Mouse (Mus musculus) heart, embryonic 16.5 days (tissue): Measurements from ENCODE around the gene Ambra1. TPM values are rescaled to one million over a fixed set of nuclear protein-coding genes. Genes with fewer than 3 reads are reported as not detected.

ENCODE experiments used
- ATAC-seq: fragments of 200-750 bp; cut with Nextera tagmentation; replicated peaks from 2 replicates; pipeline ENCODE4 v1.8.0; 2017; ENCODE audit warnings: moderate number of reproducible peaks; ENCODE audit not compliant: insufficient read depth, low FRiP score; ENCODE audit errors: extremely low read depth
- H3K27ac ChIP-seq: fragments of 300-500 bp; sonication (generic); 2 replicates; pipeline ENCODE4 v1.5.1; 2014; ENCODE audit warnings: mild to moderate bottlenecking, low read length, control low read depth, moderate library complexity
- H3K27me3 ChIP-seq: fragments of 300-500 bp; sonication (generic); 2 replicates; pipeline ENCODE4 v1.6.1; 2014; ENCODE audit warnings: low read length, mixed read lengths; ENCODE audit not compliant: control insufficient read depth, insufficient read depth
- H3K36me3 ChIP-seq: fragments of 300-500 bp; sonication (generic); 2 replicates; pipeline ENCODE4 v1.6.1; 2014; ENCODE audit not compliant: control insufficient read depth, insufficient read depth
- H3K4me1 ChIP-seq: fragments of 300-500 bp; sonication (generic); 2 replicates; pipeline ENCODE4 v1.6.1; 2014; ENCODE audit warnings: low read length, mixed read lengths; ENCODE audit not compliant: control insufficient read depth, insufficient read depth
- H3K4me2 ChIP-seq: fragments of 300-500 bp; sonication (generic); 2 replicates; pipeline ENCODE4 v1.6.1; 2014; ENCODE audit warnings: low read depth, mild to moderate bottlenecking, control low read depth, low read length
- H3K4me3 ChIP-seq: fragments of 300-500 bp; sonication (generic); 2 replicates; pipeline ENCODE4 v1.5.1; 2014; ENCODE audit warnings: mild to moderate bottlenecking, control low read depth, low read length
- H3K9ac ChIP-seq: fragments of 300-500 bp; sonication (generic); 2 replicates; pipeline ENCODE4 v1.6.1; 2014; ENCODE audit warnings: low read length, control low read depth
- H3K9me3 ChIP-seq: fragments of 300-500 bp; sonication (generic); replicated peaks from 2 replicates; pipeline ENCODE4 v1.6.1; 2016; ENCODE audit warnings: low read length; ENCODE audit not compliant: control insufficient read depth
- WGBS: fragments of 180-500 bp; shearing (Covaris S2); extraction: QIAGEN DNeasy Blood & Tissue Kit; methylation state at CpG from one replicate; pipeline ENCODE4 v1.1.7; 2014; 5-methylcytosine and 5-hydroxymethylcytosine counted together
- polyA plus RNA-seq: library from polyadenylated mRNA; unstranded; fragments of >200 nt; fragmentation: Nextera tagmentation; extraction: Ambion mirVana; gene quantifications from 2 replicates; pipeline ENCODE4 v1.2.1, GENCODE M21; 2015

Ambra1 gene
- polyA plus RNA-seq, 1 experiment from 2014 or later = 11.3 TPM

- ATAC-seq = no peak
- H3K27me3 ChIP-seq = no peaks in the 10 kb centered on the region
- H3K9me3 ChIP-seq = no peaks in the 10 kb centered on the region
- H3K36me3 ChIP-seq = peaks cover 21% of the 10 kb centered on the region
- H3K4me2 ChIP-seq = no peak overlapping the region
- H3K9ac ChIP-seq = no peak overlapping the region
- H3K4me1 ChIP-seq = peaks cover 4% of the 10 kb centered on the region
- H3K4me3 ChIP-seq = no peak overlapping the region
- H3K27ac ChIP-seq = no peak overlapping the region
- WGBS = 86% methylated on average over 7 of the region's 7 CpGs
These were observed 43.4 kb downstream of the Ambra1 start for GRCm38 (mm10) chr2:91773309-91773708.

- ATAC-seq = no peak
- 63% methylated on average over 3 of the region's 3 CpGs for WGBS
These were observed 49.2 kb downstream of the Ambra1 start for GRCm38 (mm10) chr2:91779166-91779565.

GRCm38 (mm10) chr2:91791621-91792020 lies 61.7 kb downstream of the Ambra1 start:
- H3K4me3 ChIP-seq = no peak overlapping the region
- H3K4me1 ChIP-seq = peaks cover 12% of the 10 kb centered on the region
- H3K27me3 ChIP-seq = no peaks in the 10 kb centered on the region
- no peak overlapping the region for H3K4me2 ChIP-seq
- no peak for ATAC-seq
- 34% methylated on average over 2 of the region's 2 CpGs for WGBS
- no peak overlapping the region for H3K27ac ChIP-seq
- H3K9ac ChIP-seq = no peak overlapping the region
- no peaks in the 10 kb centered on the region for H3K36me3 ChIP-seq
- H3K9me3 ChIP-seq = no peaks in the 10 kb centered on the region

More at GRCm38 (mm10) chr2:91779166-91779565, 49.2 kb downstream of the Ambra1 start:
- H3K27ac ChIP-seq = no peak overlapping the region
- no peak overlapping the region for H3K4me3 ChIP-seq
- no peak overlapping the region for H3K9ac ChIP-seq
- peaks cover 5% of the 10 kb centered on the region; the same call in 1 of the 2 replicates for H3K36me3 ChIP-seq
- H3K9me3 ChIP-seq = no peaks in the 10 kb centered on the region
- H3K27me3 ChIP-seq = no peaks in the 10 kb centered on the region
- H3K4me2 ChIP-seq = no peak overlapping the region
- peaks cover 4% of the 10 kb centered on the region for H3K4me1 ChIP-seq

GRCm38 (mm10) chr2:91792346-91792745 lies 62.4 kb downstream of the Ambra1 start:
- ATAC-seq = no peak
- no peak overlapping the region for H3K9ac ChIP-seq
- 66% methylated on average over 1 of the region's 1 CpGs for WGBS
- peaks cover 12% of the 10 kb centered on the region for H3K4me1 ChIP-seq
- H3K27ac ChIP-seq = no peak overlapping the region
- H3K36me3 ChIP-seq = no peaks in the 10 kb centered on the region
- no peak overlapping the region for H3K4me3 ChIP-seq
- H3K9me3 ChIP-seq = no peaks in the 10 kb centered on the region
- H3K27me3 ChIP-seq = no peaks in the 10 kb centered on the region
- H3K4me2 ChIP-seq = no peak overlapping the region

- Histone ChIP-seq H3K27ac (no peak overlapping the region), H3K4me2 (no peak overlapping the region), H3K36me3 (no peaks in the 10 kb centered on the region), H3K4me1 (0 out of 2 replicates have a peak, but pooled peaks cover 3% of the 10 kb centered on the region), H3K4me3 (no peak overlapping the region), H3K27me3 (no peaks in the 10 kb centered on the region), H3K9ac (no peak overlapping the region), H3K9me3 (no peaks in the 10 kb centered on the region)
- no peak for ATAC-seq
- WGBS = 48% methylated on average over 2 of the region's 2 CpGs
These were observed 64.5 kb downstream of the Ambra1 start for GRCm38 (mm10) chr2:91794466-91794865.

GRCm38 (mm10) chr2:91795091-91795490 lies 65.2 kb downstream of the Ambra1 start:
- Histone ChIP-seq H3K4me2 (no peak overlapping the region), H3K27me3 (no peaks in the 10 kb centered on the region), H3K36me3 (no peaks in the 10 kb centered on the region), H3K4me3 (no peak overlapping the region), H3K27ac (no peak overlapping the region), H3K4me1 (0 out of 2 replicates have a peak, but pooled peaks cover 3% of the 10 kb centered on the region), H3K9ac (no peak overlapping the region), H3K9me3 (no peaks in the 10 kb centered on the region)
- ATAC-seq = no peak
- 82% methylated on average over 3 of the region's 3 CpGs for WGBS

- Histone ChIP-seq H3K9me3 (no peaks in the 10 kb centered on the region), H3K4me1 (no peaks in the 10 kb centered on the region), H3K36me3 (0 out of 2 replicates have a peak, but pooled peaks cover 2% of the 10 kb centered on the region), H3K4me3 (no peak overlapping the region), H3K27me3 (no peaks in the 10 kb centered on the region), H3K27ac (no peak overlapping the region), H3K9ac (no peak overlapping the region), H3K4me2 (no peak overlapping the region)
- WGBS = 92% methylated on average over 6 of the region's 6 CpGs
- no peak for ATAC-seq
These were observed 81.5 kb downstream of the Ambra1 start for GRCm38 (mm10) chr2:91811433-91811832.

- no peaks in the 10 kb centered on the region for H3K4me1 ChIP-seq
- no peak for ATAC-seq
- H3K9ac ChIP-seq = no peak overlapping the region
- H3K4me3 ChIP-seq = no peak overlapping the region
- no peaks in the 10 kb centered on the region for H3K36me3 ChIP-seq
- H3K27me3 ChIP-seq = no peaks in the 10 kb centered on the region
- no peaks in the 10 kb centered on the region for H3K9me3 ChIP-seq
- no peak overlapping the region for H3K27ac ChIP-seq
- H3K4me2 ChIP-seq = no peak overlapping the region
These were observed 86.8 kb downstream of the Ambra1 start for GRCm38 (mm10) chr2:91816741-91817140.

GRCm38 (mm10) chr2:91832227-91832626 lies 102.3 kb downstream of the Ambra1 start:
- ATAC-seq = no peak
- Histone ChIP-seq H3K9me3 (no peaks in the 10 kb centered on the region), H3K27ac (no peak overlapping the region), H3K27me3 (no peaks in the 10 kb centered on the region), H3K9ac (no peak overlapping the region), H3K36me3 (no peaks in the 10 kb centered on the region), H3K4me1 (0 out of 2 replicates have a peak, but pooled peaks cover 4% of the 10 kb centered on the region), H3K4me2 (no peak overlapping the region), H3K4me3 (no peak overlapping the region)
